Mouse (Mus musculus) c-Kit-positive CD71-positive TER-119-positive erythroid progenitor cells, embryonic 14.5 days (primary cell): ENCODE measurements around the gene Zic5.

Source experiments
- DNase-seq: peaks from one replicate; pipeline ENCODE4 v3.0.0-alpha.2; 2013; ENCODE audit warnings: low spot score

Gene Zic5

DNA sequence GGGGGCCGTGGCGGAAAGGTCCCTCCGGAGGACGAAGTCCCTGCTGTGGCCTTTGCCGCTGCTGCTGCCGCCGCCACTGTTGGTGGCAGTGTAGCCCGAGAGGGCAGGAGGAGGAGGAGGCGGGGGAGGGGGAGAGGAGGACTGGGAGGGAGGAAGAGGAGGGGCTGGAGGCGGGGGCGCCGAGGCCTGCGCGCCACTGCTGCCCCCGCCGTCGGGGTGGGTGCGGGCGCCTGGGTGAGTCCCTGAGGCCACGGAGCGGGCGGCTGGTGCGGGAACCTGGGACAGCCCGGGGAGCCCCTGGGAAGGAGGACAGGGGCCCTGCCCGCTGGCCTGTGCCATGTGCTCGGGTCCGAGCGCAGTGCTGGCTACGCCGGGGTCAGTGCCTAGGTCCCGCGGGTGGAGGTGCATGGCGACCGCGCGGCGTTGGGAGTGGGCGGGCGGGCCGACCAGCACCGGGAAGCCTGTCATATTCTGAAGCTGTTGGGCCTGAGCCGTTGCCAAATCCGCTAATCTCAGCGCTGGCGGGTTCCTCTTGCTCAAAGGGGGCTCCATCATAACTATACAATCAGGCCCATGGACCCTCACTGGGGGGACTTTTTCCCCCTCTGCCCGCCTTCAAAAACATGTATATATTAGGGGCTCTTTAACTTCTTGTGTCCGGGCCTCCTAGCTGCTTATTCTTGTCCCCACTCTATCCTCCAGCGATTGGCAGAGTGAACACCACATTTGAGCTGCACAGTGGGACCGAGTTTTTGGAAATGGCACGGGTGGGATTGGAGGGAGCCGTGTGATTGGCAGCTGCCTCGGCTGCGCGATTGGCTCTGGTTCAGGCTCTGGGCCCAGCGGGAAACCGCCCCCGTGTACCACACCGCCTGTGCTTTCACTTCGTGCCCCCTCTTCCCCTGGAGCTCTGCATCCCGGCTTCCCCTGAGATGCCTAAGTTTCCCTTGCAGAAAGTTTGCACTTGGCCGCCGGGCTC is at the start of gene Zic5:
TSS of gene Zic5 (minus strand) at position 915 of the 979 bp plus-strand sequence.
- no peak for DNase-seq

DNA sequence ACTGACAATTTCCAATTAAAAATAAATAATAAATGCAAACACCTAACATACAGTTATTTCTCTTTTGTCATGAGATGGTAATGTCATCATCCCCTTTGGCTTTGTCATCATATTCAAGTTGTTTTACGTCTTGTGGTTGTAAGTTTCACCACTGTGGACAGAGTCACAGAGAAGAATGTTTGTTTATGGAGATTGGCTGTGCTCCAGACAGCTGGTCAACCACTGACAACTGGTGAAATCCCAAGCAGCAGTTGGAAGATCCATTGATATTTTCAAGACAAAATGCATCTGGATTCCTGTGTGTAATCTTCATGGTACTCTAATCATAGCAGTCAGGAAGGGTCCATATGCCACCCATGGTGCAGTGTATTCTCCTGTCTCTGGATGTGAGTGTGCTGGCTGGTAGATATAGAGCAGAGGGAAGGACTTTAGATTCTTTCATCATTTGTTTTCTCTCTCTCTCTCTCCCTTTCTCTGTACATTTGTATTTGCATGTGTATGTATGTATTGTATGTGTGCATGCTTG is 48.1 kb upstream of the Zic5 start:
- DNase-seq: no peak

DNA sequence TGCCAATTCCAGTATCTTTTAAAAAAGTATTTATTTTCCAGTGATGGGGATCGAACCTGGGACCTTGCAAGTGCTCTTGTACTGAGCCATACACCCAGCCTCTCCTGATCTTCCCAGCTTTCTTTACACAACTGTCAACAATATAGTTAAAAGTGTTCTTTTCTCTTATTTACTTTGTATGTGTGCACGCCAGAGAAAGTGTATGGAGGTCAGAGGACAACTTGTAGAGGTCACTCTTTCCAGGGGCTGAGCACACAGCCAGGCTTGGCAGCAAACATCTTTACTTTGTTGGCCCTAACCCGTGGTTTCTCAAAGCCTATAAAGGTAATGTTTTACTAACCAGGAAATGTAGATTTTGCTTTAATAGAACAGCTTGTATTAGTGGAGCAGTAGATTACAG is 46.0 kb upstream of the Zic5 start:
- no peak for DNase-seq

DNA sequence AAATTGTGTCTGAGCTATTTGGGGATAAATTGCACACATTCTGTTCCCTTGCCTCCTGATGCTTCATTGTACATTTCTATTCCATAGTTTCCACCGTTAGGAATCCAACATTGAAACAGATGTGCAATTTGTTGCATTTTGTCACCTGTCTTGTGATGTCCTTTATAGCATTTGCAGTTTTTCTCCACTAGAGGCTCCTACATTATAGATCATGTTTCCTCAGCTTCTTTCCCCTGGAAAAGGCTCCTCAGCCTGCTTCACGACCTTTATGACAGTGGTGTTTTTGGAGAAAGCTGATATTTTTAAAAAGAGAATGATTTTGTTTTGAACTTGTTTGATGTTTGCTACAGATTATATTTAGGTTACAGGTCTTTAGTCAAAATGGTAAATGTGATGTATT is 43.6 kb upstream of the Zic5 start:
- DNase-seq: no peak

DNA sequence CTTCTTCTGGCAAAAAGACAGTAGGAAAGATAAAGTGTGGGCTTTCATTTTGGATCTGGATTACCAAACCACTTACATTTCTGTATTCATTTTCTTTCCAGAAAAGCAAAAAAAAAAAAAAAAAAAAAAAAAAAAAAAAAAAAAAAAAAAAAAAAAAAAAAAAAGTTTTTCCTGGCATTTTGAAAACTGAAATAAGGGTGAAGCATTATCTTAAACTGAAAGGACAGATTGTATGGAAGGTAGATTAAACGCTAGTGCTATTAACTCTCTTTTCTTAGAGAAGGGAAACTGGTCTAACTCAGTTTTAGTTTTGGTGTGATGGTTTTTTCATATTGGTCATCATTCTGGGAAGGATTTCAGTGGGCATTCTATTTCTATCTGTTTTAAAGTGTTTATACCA is 26.5 kb upstream of the Zic5 start:
- no peak for DNase-seq

DNA sequence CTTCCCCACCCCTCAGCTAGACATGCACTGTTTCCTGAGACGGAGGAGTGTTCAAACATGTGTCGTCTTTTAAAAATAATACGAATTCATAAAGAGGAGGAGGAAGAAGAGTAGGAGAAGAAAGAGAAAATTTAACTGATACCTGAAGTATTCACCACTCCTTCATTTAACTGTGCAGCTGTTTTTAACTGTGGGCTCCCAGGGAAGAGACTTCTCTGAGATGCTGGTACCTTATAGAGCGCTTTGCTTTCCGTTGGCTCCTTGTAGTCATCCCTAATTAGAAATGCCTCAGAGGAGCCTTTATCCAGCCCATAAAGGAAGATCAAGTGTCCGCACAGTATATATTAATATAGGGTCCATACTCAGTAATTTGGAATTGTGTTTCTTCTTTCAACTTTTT is 26.0 kb upstream of the Zic5 start:
- no peak for DNase-seq

DNA sequence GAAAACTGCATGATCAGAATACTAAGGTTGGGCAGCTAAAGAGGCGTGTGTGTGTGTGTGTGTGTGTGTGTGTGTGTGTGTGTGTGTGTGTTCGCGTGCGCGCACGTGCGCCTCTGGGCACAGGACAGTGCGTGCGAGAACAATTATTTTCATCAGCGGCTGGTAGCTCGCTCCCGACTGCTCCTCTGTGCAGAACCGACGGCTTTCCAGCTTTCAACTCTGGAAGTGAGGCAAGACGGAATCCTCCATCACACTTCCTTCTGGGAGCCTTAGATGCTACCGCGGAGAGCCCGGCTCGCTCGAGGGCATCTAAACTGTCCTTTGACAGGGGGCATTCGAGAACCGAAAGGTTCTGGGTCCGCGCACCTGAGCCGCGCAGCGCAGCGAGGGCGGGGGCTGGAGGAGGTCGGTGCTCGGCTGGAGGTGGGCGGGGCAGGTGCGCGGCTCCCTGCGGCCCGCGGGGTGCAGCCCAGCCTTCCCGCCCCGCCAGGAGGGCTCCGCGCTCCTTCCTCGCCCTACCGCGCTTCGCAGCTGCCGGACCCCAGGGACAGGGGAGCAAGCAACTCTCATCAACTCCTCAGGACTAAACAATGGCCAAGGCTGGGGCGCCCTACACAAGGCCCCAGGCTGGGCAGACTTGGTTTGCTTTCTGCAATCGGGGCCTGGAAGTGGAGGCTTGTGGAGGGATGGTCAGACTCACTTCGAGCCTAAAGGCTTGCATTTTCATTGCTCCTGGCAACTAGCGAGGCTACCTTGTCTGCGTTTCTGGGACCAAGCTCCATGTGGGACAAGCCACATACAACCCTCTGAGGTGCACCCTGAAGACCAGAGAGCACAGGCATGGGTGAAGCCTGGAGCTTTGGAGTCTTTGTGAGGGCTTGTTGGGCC is 25.2 kb upstream of the Zic5 start, which contains the start of gene Gm10837:
TSS of gene Gm10837 (plus strand) at position 146 of the 888 bp plus-strand sequence.
- no peak for DNase-seq

DNA sequence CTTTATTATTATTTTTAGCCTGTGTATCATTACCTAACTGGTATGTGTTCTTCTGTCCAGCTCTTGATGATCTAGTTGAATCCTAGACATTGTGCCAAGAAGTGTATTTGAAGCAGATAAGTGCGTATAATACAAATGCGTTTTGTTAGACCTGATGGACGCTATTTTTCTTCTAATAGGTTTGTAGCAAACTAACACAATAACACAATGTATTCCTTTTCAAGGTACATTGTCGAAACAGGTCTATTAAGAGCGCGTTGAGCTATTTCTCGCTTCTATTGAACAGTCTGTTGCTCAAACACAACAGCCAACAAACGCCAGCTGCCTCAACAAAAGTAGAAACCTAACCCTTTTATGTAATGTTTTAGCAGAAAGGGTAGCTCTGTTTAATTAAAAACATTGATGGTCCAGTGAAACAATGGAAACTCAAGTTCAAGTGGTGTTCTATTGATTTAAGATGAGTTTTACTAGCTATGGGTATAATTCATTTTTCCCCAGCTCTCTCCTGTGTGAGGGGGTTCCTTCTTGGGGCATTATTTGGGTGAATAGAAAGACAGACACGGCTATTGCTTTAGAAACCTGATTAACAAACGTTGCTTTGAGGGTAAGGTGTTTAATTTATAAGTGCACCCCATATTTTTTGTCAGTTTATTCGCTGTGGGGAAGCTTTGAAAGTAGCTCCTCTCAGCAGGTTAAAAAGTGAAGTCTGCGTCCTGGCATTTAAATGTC is 24.4 kb upstream of the Zic5 start:
- no peak for DNase-seq

DNA sequence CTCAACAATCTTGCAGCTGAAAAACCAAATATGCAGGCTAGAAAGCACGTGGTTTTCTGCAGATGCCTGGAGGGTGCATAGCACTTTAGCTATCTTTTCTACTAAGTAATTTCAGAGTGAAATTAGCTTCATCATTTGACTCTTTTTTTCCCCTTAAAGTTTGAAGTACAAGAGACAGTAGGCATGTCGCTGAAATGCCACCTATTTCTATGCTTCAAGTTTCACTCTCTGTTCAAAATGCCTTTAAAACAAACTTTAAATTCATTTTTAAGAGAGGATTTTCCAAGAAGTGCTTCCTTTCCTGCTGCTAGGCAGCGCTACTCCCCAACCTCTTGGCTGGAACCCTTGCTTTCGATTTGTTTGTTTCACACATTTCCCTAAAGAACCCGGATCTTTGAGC is 23.6 kb upstream of the Zic5 start:
- DNase-seq: no peak

DNA sequence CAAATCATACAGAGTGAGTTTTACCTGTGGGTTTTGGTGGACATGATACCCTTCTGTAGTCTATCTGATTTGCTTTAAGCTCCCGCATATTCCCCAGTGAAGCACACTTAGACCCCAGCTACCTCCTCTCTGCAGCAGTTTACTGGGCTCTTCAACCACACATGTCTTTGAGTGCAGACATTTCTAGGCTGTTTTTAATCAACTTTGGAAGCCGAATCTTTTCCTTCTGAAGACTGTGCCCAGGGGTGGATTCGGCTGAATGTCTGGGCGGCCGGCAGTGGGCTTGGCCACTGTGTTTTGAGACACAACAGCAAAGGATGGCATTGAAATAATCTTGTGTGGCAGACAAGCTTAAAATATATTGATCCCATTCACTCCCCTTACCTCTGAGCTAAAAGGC is 21.9 kb upstream of the Zic5 start:
- no peak for DNase-seq

DNA sequence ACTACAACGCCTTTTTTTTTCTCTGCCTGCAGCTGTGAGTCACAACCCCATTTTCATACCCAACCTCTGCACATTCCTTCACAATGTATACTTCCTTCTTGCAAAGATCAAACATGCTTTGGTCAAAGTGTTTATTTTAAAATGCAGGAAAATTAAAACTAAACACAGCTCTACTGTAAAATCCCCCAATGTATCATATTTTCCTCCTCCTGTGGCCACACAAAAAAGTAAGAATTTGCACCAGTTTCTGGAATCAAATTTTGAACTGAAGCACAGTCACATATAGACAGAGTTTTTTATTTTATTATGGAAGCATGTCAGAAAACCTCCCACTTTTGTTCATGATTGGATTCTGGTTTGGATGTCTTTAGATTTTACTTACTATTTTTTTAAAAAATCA is 21.1 kb upstream of the Zic5 start:
- DNase-seq: no peak

DNA sequence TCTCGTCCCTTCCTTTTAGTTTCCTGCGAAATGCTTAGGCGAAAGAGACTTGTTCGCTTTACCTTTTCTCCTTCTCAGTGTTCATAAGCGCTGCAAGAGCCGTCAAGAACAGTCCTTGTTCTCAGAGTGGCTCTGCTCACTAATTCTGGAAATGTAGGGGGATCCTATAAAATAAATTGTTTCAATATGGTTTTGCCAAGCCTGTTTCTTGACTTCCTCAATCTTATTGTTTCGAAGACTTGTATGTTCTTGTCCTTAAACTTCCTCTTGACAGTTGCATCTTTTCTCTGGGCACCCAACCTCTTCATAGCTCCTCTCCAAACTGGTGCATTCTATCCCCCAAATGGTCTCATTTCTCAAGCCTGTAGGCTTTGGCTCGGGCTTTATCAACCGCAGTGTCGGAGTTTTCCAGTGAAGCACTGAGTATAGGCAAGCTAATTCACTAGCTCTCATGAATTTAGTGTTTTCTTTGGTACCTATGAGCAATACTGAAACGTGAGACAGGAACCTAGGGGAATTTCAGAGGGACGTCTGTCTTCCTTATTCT is 20.2 kb upstream of the Zic5 start:
- DNase-seq: no peak

DNA sequence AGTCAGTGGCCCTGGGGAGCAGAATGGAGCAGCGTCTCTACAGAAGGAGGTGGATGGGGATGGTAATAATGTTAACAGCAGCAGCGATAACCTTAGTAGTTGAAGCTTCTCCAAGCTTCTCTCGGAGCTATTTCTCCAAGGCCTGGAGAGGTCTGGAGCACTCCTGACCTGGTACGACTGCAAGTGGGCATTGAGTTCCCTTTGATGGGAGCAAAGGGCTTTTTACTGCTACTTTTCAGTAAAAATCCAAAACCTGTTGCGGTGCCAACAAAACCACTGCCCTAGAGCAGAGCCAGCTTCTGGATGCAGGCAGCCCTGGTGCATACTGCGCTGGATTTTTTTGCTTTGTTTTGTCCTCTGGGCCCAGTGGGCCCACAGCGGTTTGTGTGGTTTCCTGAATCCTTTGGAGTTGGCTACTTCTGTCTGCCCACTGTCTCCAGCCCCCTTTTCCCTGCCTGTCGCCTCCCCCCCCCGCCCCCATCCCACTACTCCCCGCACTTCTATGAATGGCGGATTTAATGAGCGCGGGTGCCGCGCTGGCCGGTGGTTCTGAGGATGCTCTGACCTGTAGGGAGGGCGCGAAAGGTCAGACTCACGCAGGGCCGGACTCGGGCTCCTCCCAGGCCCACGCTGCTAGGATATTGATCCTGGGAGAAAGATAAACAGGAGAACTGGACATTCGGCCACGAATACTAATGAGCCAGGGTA is 19.5 kb upstream of the Zic5 start:
- DNase-seq: no peak

DNA sequence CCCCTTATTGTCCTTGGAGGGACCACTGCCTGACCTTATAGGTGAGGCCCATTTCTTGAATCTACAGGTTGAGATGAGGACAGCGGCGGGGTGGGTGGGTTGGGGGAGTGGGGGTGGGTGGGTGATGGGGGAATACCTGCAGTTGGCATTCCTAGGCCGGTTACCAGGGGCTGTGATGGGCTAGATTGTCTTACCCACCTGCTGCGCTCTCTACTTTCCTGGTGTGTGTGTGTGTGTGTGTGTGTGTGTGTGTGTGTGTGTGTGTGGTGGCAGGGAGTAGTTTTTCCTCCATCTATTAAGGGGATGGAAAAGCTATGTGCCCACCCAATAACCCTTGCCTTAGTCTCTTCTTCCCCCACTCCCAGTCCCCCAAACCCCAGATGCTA is 19.0 kb upstream of the Zic5 start:
- no peak for DNase-seq

DNA sequence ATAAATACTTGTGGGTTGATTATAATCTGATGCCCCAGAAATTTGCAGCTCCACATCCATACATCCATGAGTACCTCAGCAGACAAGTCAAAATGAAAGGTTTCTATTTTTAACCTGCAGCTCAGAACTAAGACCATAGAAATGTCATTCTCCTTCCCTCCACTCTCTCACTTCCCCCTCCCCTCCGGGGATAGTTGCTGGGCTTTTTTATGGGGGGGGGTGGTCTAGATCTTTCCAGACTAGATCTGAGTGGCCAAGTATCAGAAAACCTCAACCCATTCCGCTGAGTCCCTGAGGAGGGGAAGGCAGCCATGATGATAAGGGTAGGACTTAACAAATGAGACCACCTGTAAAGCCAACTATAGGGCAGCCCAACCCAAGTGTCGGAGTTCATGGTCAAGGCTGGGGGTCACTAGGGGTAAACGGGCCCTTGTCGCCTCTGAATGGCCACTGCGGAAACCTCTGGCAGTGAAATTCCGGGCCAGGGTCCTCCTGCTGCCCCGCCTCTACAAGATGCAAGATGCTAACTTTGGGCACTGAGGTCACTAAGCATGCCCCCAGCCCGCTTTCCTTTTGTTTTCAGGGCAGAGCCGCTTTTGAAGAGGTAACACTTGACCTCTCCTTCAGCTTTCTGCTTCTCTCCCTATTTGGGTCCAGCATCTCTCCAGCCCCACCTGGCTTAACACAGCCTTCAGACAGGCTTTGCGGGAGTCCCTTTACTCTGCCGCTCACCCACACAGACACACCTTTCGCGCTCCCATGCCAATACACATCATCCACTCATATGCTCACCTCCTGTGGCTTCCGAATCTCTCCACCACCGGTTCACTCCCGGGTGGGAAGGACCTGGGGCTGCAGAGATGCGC is 18.3 kb upstream of the Zic5 start:
- no peak for DNase-seq

DNA sequence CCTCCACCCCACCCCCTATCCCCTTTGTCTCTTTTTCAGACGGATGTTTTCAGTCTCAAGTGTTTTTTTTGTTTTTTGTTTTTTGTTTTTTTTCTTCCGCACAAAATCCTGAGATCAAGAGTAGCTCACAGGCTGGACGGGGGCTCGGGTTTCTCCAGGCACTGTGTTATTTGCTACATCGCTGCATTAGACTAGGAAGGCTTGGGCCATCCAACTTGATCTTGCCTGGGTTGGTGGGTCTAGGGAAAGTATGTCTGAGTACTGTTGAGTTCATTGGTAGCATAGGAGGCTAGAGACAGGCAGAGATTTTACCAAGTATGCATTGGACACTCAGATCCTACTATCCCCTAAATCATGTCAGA is 17.5 kb upstream of the Zic5 start:
- DNase-seq: no peak

DNA sequence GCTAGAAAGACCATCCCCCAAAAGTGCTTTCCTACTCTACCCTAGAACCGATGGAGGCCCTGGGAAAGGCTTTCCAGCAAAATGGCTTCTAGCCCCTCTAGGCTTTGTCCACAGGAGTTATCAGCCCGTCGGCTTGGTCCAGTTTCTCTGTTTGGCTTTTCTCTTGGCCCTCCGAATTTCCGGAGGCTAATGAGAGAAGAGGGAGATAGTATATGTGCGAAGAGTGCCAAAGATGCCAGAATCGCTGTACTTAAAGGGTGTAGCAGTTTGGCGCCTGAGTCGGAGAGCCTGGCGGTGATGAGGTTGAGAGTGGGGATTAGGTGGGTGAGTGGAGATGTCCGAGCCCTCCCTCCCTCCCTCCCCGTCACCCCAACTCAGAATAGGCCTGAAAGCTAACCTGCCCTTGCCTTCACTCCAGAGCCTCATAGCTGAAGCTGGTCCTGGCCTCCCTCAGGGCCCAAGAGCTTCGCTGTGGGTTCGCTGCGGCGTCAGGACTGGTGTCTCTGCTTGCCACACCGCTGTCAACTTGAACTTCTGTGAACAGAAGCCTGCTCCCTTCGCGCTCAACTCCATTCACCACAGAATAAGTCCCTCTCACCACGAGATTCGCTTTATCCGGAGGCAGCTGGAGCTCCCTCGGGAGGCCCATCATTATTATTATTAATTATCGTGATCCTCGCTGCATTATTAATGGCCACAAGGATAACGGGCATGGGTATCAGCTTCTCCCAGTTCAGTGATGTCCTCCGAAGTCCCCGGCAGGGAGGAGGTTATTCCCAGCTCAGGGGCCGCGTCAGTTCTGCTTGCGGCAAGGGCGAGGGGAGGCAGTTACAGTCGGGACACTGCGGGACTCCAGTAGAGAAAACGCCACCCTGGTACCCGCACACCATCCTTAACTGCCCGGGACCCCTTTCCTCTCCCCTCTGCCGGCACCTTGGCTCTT is 16.9 kb upstream of the Zic5 start:
- no peak for DNase-seq

DNA sequence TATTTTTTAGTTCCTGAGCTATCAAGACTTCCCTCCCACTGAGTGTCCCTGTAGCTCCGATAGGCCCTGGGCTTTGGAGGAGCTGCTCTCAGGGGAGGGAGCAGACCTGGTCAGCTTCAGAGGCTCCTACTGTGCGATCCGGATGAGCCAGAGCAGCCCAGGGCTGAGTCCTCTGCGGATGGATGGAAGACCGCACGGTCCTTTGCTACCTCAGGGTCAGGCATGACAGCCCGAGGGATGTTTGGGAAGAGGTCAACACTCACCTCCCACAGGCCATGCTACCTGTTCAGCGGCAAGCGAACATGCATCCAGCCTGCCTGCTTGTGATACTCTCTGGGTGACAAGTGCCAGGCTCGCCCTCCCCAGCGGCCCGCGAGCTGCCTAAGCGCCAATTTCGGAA is 15.7 kb upstream of the Zic5 start:
- no peak for DNase-seq

DNA sequence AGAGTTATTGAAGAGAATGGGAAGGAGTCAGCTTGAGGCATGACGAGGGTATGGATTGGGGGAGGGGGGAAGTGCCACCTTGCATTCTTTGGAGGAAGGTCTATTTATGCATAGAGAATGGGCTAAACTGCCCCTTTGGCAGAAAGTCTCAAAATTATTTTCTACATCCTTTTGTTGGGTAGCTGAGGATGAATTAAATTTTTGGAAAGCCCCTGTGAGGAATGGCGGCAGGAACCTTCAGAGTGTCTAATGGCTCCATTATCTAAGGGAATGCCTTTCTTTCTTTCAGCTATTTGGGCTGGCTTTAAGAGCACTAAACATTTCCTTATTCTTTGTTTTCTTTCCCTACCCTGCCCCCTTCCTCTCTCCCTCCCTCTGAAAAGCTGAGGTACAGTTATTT is 14.9 kb upstream of the Zic5 start:
- DNase-seq: no peak
